In the genomic region with DNA sequence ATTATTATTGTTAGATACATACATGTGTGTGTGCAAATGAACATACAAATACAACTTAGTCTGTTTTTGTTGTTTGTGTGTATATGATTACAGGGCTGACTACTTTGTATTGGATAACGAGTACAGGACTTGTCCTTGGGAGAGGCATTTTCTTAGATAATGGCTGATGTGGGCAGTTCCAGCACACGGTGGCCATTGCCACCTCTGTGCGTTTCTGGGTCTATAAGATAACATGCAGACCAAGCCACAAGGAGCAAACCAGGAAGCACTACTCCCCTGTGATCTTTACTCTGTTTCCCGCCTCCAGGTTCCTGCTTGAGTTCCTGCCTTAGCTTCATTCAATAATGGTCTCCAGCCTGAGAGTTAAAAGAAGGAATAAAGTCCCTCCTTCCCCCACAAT, we compare ENCODE assay signal across 25 mouse cellular contexts.
DNase-seq lines count a peak whose midpoint lies in the region; ATAC-seq and TF ChIP-seq lines count a peak whose summit lies in the region.
"Had no signal": no experiment of that assay in that cellular context is flagged by ENCODE, and none has a peak within 500 bp of the region (broad histone marks: within the 10 kb centered on the region; RNA-seq: fewer than 3 reads in every experiment).

No protein-coding gene starts in this region.

- H3K4me1 ChIP-seq in MEL (ENCODE audit: control insufficient read depth in 1 of 2, insufficient read depth in 2 of 2, low read length in 2 of 2): peaks cover 14 to 15% of the 10 kb centered on the region in 2 experiments
- H3K4me1 ChIP-seq in liver, embryonic 12.5 days: peaks cover 30% of the 10 kb centered on the region
- no peaks in the 10 kb centered on the region for H3K4me1 ChIP-seq in kidney, embryonic 14.5 days (ENCODE audit: control insufficient read depth, insufficient read depth, low read length)
- no peaks in the 10 kb centered on the region for H3K4me1 ChIP-seq in midbrain, embryonic 10.5 days
- H3K4me1 ChIP-seq: embryonic facial prominence, embryonic 12.5 days; forebrain, embryonic 13.5 days; hindbrain, embryonic 12.5 days; limb, embryonic 15.5 days had no signal

- H3K79me2 ChIP-seq in MEL (ENCODE audit: control insufficient read depth, insufficient read depth, low read length, poor library complexity): no peaks in the 10 kb centered on the region

- no peak for TF ChIP-seq CTCF in MEL (IDR thresholded peaks at IDR 0.05 in 2 of 3, conservative IDR thresholded peaks at IDR 0.05 in 1 of 3; ENCODE audit: control insufficient read depth in 1 of 3, insufficient read depth in 1 of 3, low read depth in 2 of 3, low read length in 3 of 3, poor library complexity in 1 of 3, severe bottlenecking in 1 of 3)

- H3K9me3 ChIP-seq in MEL (replicated peaks; ENCODE audit: insufficient read depth, low read length): no peaks in the 10 kb centered on the region
- H3K9me3 ChIP-seq in liver, embryonic 12.5 days (replicated peaks): no peaks in the 10 kb centered on the region
- H3K9me3 ChIP-seq in kidney, embryonic 14.5 days (ENCODE audit: control insufficient read depth, low read length): no peaks in the 10 kb centered on the region
- H3K9me3 ChIP-seq in midbrain, embryonic 10.5 days (replicated peaks): no peaks in the 10 kb centered on the region
- H3K9me3 ChIP-seq: embryonic facial prominence, embryonic 12.5 days; forebrain, embryonic 13.5 days; hindbrain, embryonic 12.5 days; limb, embryonic 15.5 days had no signal

- no peaks in the 10 kb centered on the region for H3K27me3 ChIP-seq in MEL (ENCODE audit: control insufficient read depth in 1 of 2, insufficient read depth in 2 of 2, low read length in 2 of 2)
- H3K27me3 ChIP-seq in liver, embryonic 12.5 days (replicated peaks): no peaks in the 10 kb centered on the region
- H3K27me3 ChIP-seq in kidney, embryonic 14.5 days (ENCODE audit: control insufficient read depth, insufficient read depth, low read length): no peaks in the 10 kb centered on the region
- H3K27me3 ChIP-seq in midbrain, embryonic 10.5 days (ENCODE audit: low read depth, poor library complexity, severe bottlenecking): no peaks in the 10 kb centered on the region
- H3K27me3 ChIP-seq: embryonic facial prominence, embryonic 12.5 days; forebrain, embryonic 13.5 days; hindbrain, embryonic 12.5 days; limb, embryonic 15.5 days had no signal

- H3K36me3 ChIP-seq in MEL (ENCODE audit: control insufficient read depth in 1 of 2, insufficient read depth in 2 of 2, low read length in 2 of 2): peaks cover 0 to 21% of the 10 kb centered on the region in 2 experiments; a peak in 2 of 4 replicates
- H3K36me3 ChIP-seq in liver, embryonic 12.5 days: no peaks in the 10 kb centered on the region
- no peaks in the 10 kb centered on the region for H3K36me3 ChIP-seq in kidney, embryonic 14.5 days (ENCODE audit: control insufficient read depth, insufficient read depth, low read length)
- no peaks in the 10 kb centered on the region for H3K36me3 ChIP-seq in midbrain, embryonic 10.5 days
- H3K36me3 ChIP-seq: embryonic facial prominence, embryonic 12.5 days; hindbrain, embryonic 12.5 days; limb, embryonic 15.5 days had no signal

- peak overlapping the region; percentile 43 for H3K4me2 ChIP-seq in liver, embryonic 12.5 days
- no peak overlapping the region for H3K4me2 ChIP-seq in kidney, embryonic 14.5 days (replicated peaks; ENCODE audit: low read depth, low read length)
- H3K4me2 ChIP-seq: embryonic facial prominence, embryonic 12.5 days; forebrain, embryonic 13.5 days; heart, embryonic 11.5 days; hindbrain, embryonic 12.5 days; limb, embryonic 15.5 days; midbrain, embryonic 11.5 days had no signal

- H3K9ac ChIP-seq in MEL (ENCODE audit: control insufficient read depth, low read depth, low read length, poor library complexity, severe bottlenecking): peak overlapping the region; percentile 15; the same call in 1 of the 2 replicates
- H3K9ac ChIP-seq in liver, embryonic 12.5 days: no peak overlapping the region
- no peak overlapping the region for H3K9ac ChIP-seq in kidney, embryonic 14.5 days (ENCODE audit: low read depth, low read length)
- H3K9ac ChIP-seq: embryonic facial prominence, embryonic 12.5 days; forebrain, embryonic 13.5 days; hindbrain, embryonic 12.5 days; limb, embryonic 15.5 days had no signal

- peak; percentile 93 for ATAC-seq in erythroblast, adult 5-6 weeks (replicated peaks; ENCODE audit: low FRiP score, poor library complexity, severe bottlenecking)
- peak; percentile 97 for ATAC-seq in liver, embryonic 12.5 days
- ATAC-seq in megakaryocyte progenitor cell, adult 5-6 weeks (replicated peaks; ENCODE audit: poor library complexity): peak; percentile 98
- ATAC-seq in kidney, embryonic 14.5 days (ENCODE audit: low FRiP score, low TSS enrichment): no peak
- ATAC-seq: forebrain, embryonic 13.5 days; intestine, postnatal 0 days had no signal

- WGBS in liver, embryonic 12.5 days (ENCODE audit: insufficient replicate concordance): 7% methylated on average over 4 of the region's 4 CpGs
- WGBS in kidney, embryonic 14.5 days: 75% methylated on average over 4 of the region's 4 CpGs
- 87% methylated on average over 4 of the region's 4 CpGs for WGBS in midbrain, embryonic 10.5 days

- no peak for TF ChIP-seq POLR2A in MEL (IDR thresholded peaks at IDR 0.05; ENCODE audit: control insufficient read depth in 1 of 2, insufficient read depth in 1 of 2, low read depth in 1 of 2, low read length in 2 of 2, poor library complexity in 1 of 2)

- peak; percentile 90 to 91 for TF ChIP-seq EP300 in MEL (IDR thresholded peaks at IDR 0.05; ENCODE audit: low read depth in 1 of 2, low read length in 2 of 2)

- peak; percentile 84 for DNase-seq in MEL (ENCODE audit: low read depth, low spot score)
- DNase-seq in midbrain, embryonic 10.5 days (ENCODE audit: low spot score): no peak
- DNase-seq in thymus, postnatal 36 days: no peak
- DNase-seq: adrenal gland, postnatal 36 days; cerebellum, adult 11 months; cerebellum, postnatal 10 days; heart, postnatal 14 days; kidney, postnatal 4 days; layer of hippocampus, adult 9-11 months; left cerebral cortex, postnatal 4 days; lung, postnatal 4 days; right cerebral cortex, postnatal 14 days; thymus, postnatal 25 days had no signal

- peak overlapping the region; percentile 84 for H3K27ac ChIP-seq in MEL (ENCODE audit: control insufficient read depth, low read depth, low read length)
- peak overlapping the region; percentile 71 for H3K27ac ChIP-seq in liver, embryonic 12.5 days
- H3K27ac ChIP-seq in kidney, embryonic 14.5 days (ENCODE audit: low read depth, low read length): no peak overlapping the region
- no peak overlapping the region for H3K27ac ChIP-seq in midbrain, embryonic 10.5 days (replicated peaks)
- H3K27ac ChIP-seq: embryonic facial prominence, embryonic 12.5 days; forebrain, embryonic 13.5 days; hindbrain, embryonic 12.5 days; limb, embryonic 15.5 days had no signal

- no peak overlapping the region for H3K4me3 ChIP-seq in MEL (ENCODE audit: control insufficient read depth in 1 of 2, insufficient read depth in 1 of 2, low read depth in 2 of 2, low read length in 2 of 2)
- no peak overlapping the region for H3K4me3 ChIP-seq in liver, embryonic 12.5 days
- H3K4me3 ChIP-seq in kidney, embryonic 14.5 days (ENCODE audit: low read length): no peak overlapping the region
- H3K4me3 ChIP-seq in midbrain, embryonic 10.5 days: no peak overlapping the region
- H3K4me3 ChIP-seq: embryonic facial prominence, embryonic 12.5 days; erythroblast, embryonic 14.5 days; forebrain, embryonic 13.5 days; hindbrain, embryonic 12.5 days; limb, embryonic 15.5 days had no signal

- TF ChIP-seq RAD21 in MEL (IDR thresholded peaks at IDR 0.05; ENCODE audit: low read depth, low read length): no peak; the same call in 1 of the 2 replicates

TF ChIP-seq in MEL, 35 proteins besides CTCF, POLR2A, EP300 and RAD21:
- TF ChIP-seq BHLHE40 (IDR thresholded peaks at IDR 0.05; ENCODE audit: borderline replicate concordance, low read depth, low read length) (no peak), RCOR1 (IDR thresholded peaks at IDR 0.05; ENCODE audit: low read depth, low read length) (no peak), GATA1 (IDR thresholded peaks at IDR 0.05; ENCODE audit: low read depth, low read length) (peak; percentile 86), E2F4 (IDR thresholded peaks at IDR 0.05; ENCODE audit: borderline replicate concordance, low read depth, low read length) (peak; percentile 89), MAX (IDR thresholded peaks at IDR 0.05; ENCODE audit: low read length) (no peak), TCF12 (IDR thresholded peaks at IDR 0.05; ENCODE audit: low read depth, low read length) (peak; percentile 86), MEF2A (IDR thresholded peaks at IDR 0.05; ENCODE audit: extremely low read depth, insufficient replicate concordance, low read depth, low read length, poor library complexity, severe bottlenecking) (no peak), TBP (IDR thresholded peaks at IDR 0.05; ENCODE audit: low read depth, low read length) (0 out of 2 replicates have a peak, but pooled peaks have one; percentile 17), SIN3A (IDR thresholded peaks at IDR 0.05; ENCODE audit: low read length) (no peak), ELF1 (IDR thresholded peaks at IDR 0.05; ENCODE audit: low read depth, low read length) (peak; percentile 79), MYC (IDR thresholded peaks at IDR 0.05; ENCODE audit: low read depth, low read length) (no peak; the same call in 1 of the 2 replicates), TAL1 (IDR thresholded peaks at IDR 0.05; ENCODE audit: low read length) (peak; percentile 90), MXI1 (IDR thresholded peaks at IDR 0.05; ENCODE audit: low read depth, low read length) (no peak), ETS1 (IDR thresholded peaks at IDR 0.05; ENCODE audit: low read depth, low read length) (peak; percentile 44; the same call in 1 of the 2 replicates), POLR2AphosphoS5 (IDR thresholded peaks at IDR 0.05; ENCODE audit: borderline replicate concordance, low read depth, low read length) (no peak), HCFC1 (IDR thresholded peaks at IDR 0.05; ENCODE audit: low read depth, low read length) (no peak)

Comparison
In these comparisons a context has a peak if more than half of its experiments do, and no peak if none do; other contexts are left out.
1. H3K27ac ChIP-seq: peak in MEL (single experiment) and liver, embryonic 12.5 days (single experiment); none in kidney, embryonic 14.5 days (single experiment) and midbrain, embryonic 10.5 days (single experiment).